Mouse (Mus musculus) kidney, postnatal 4 days (tissue): ENCODE data around the gene Lrrc27.
A peak's percentile ranks its signal among the peaks of the same experiment; 100 is the strongest.

Experiments
- DNase-seq, 2 experiments: peaks; one replicate each; pipeline ENCODE4 v3.0.0; 2021; ENCODE audit warnings: mixed read lengths in 2 of 2

Lrrc27 gene

GRCm38 (mm10) chr7:139246931-139247880 is 34.4 kb downstream of the Lrrc27 start:
- DNase-seq, result peak; percentile 61 to 74

- peak; percentile 85 to 90 for DNase-seq
Observed at GRCm38 (mm10) chr7:139247881-139248614, 35.3 kb downstream of the Lrrc27 start, which contains the start of gene Pwwp2b. Gene Pwwp2b (plus strand): TSS chr7:139248482.

GRCm38 (mm10) chr7:139248615-139249405 is 36.0 kb downstream of the Lrrc27 start:
- DNase-seq, result peak; percentile 48 to 66

DNA sequence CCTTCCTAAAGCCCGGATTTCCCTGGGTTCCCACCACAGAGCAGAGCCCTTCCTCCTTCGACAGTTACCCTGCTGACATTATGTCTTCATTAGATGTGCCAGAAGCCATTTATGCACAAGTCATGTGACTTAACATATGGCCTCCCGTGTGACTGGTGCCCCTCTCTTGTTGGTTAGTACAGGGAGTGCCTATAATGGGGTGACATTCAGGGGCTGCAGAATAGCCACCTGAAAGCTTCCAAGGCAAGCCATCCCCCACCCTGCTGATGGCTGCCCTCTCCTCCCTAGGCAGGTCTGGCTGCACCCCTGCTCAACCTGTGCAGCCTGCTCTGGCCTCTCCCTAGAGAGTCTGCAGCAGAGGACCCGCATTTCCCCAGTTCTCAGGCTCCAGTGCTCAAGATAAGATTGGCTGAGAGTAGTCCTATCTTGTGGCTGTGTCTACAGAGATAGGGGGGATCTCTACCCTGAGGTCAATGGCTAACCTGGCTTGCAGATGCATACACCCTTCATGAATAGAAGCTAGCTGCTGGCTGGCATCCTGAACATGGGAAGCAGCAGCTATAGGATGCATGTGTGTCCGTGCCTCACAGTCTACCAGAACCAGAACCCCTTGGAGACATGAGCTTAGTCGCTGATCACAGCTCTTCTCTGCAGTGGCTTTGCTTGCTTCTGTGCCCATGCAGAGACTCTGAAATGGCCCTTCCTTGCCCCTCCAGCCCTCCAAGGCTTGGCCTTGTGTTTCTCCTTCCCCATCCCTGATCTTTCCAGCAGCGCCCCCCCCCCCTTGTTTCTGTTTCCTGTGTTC is 36.8 kb downstream of the Lrrc27 start:
- peak in 1 of 2 experiments; percentile 12 for DNase-seq

DNA sequence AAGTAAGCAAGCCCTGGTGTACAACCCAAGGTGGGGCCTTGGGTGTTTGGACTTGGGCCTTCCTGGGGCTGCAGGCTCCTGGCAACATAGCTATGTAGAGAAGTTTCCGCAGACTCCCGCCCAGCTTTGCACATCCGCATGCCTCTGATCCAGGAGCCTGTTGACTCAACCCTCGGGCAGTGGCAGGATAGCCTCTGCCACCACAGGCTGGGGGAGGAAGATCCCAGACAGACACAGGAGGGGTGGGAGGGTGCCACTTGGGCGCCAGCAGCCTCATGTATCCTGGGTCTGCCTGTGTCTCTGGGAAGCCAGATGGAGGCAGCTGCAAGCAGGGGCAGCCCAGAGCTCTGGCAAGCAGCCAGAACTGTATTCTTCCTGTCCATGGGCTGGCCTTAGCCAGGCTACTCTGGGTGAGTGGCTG is 39.1 kb downstream of the Lrrc27 start:
- DNase-seq, result peak; percentile 78 to 87

DNA sequence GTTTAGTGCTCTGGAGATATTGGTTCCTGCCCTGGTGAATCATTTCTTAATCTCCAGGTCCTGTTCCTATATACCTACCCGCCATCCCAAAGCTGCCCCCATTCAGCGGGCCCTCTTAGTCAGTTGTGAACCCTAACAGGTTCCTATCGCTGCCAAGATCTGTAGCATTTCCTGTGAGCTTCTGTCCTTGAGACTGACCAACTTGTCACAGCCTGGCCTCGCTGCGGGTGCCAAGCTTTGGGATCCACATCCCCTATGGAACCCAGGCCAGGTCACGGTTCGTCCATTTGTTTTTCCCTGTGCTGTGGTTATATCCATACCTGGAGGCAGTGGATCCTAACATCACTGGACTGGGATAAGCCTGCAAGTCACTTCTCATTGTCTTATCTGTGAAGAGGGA is 39.8 kb downstream of the Lrrc27 start:
- no peak for DNase-seq

- DNase-seq, result peak in 1 of 2 experiments; percentile 35
Observed at GRCm38 (mm10) chr7:139252986-139253385, 40.2 kb downstream of the Lrrc27 start.

- DNase-seq, result no peak
Observed at GRCm38 (mm10) chr7:139253462-139253861, 40.7 kb downstream of the Lrrc27 start.

DNA sequence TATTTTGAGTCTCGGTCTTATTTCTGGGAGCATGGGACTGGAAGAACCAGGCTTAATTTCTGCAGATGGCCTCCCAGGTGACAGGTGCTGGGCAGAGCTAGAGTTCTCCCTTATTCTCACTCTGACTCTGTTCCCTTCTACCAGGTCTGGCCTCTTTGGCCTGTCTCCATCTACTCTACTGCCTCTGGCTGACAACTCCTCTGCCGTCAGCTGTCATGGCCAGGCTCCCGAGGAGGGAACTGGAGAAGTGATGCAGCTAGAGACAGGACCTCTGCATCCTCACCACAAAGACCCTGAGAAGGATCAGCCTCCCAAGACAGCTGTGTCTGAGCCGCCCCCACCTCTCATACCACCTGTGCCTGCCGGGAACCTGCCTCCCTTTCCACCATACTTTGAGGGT is 41.8 kb downstream of the Lrrc27 start:
- no peak for DNase-seq

DNA sequence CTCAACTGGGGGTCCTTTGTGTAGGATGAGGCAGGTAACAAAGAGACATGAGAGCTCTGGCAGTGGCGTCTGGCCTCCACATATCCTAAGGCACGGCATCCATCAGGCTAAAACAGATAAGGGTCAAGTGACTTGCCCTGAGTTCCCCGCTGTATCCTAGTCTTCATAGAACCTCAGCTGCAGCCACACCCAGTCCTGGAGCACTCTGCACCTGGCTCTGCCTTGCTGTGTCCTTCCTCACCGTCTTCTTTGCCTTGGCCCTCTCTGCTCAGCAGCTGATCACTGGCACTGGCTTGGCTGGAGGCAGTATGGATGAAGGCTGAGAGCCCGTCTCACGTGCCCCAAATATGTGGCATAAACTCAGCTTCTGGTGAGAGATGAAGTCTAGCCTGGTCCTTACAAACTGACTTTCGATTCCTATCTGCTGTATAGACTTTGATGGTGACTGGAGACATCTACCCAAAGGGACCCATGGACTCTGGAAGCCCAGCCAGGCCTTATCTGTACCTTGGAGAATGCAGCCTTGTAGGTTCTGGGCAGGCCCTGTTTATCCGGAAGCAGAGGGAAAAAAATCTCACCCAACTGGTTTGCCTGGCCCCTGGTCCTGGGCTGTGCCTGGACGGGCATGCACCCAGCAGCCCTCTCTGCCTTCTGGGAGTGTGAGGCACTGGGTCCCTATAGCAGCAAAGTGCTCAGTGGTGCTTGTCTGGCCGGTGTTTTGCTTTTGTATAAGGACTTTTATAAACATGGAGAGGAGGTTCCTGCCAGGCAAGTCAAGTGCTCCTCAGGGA is 45.2 kb downstream of the Lrrc27 start:
- peak; percentile 56 to 74 for DNase-seq

GRCm38 (mm10) chr7:139264337-139264736 is 51.5 kb downstream of the Lrrc27 start:
- DNase-seq, result peak in 1 of 2 experiments; percentile 29

- DNase-seq, result no peak
Observed at GRCm38 (mm10) chr7:139265634-139266033, 52.8 kb downstream of the Lrrc27 start.

- no peak for DNase-seq
Observed at GRCm38 (mm10) chr7:139266431-139266830, 53.6 kb downstream of the Lrrc27 start.

DNA sequence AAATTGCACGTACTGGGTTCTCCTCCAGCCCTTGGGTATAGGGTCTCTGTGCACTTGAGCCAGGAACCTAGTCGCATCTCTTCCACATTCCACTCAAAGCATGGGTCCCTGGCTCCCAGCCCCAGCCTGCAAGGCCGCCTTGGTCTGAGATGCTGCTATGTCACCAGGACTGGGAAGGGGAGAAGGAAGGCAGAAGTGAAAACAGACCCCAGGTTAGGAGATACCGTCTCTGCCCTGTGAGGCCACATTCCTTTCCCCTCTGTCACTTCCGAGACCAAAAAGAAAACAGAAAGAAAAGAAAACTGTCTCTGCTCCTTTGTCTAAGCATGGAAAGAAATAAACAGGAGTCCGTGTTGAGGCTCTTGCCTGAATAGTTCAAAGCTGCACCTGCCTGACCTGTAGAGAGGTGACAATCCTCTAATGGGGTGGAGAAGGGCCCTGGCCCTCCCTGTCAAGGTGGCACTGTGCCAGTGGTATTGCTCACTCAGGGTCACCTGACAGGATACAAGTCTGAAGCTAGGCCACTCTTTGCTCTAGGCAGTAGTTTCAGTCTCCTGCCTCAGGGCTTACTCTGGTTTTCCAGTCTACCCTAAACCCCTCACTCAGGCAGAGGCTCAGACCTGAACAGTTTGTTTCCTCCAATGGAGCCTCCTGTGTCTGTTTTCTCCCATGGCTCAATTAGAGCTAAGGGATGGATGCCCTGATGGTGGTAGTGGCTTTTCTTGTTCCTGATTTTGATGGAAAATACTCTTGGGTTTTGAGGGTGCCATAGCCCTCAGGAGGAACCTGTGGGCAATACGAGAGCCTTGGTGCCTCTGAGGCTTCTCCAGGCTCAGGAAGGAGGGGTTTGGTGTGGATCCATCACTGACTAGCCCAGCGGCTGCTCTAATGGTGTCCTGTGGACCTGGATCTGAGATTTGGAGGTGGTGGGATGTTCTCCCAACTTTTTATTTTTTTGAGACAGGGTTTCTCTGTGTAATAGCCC is 54.4 kb downstream of the Lrrc27 start:
- DNase-seq, result peak in 1 of 2 experiments; percentile 38

GRCm38 (mm10) chr7:139270738-139271137 is 58.0 kb downstream of the Lrrc27 start:
- DNase-seq, result no peak

DNA sequence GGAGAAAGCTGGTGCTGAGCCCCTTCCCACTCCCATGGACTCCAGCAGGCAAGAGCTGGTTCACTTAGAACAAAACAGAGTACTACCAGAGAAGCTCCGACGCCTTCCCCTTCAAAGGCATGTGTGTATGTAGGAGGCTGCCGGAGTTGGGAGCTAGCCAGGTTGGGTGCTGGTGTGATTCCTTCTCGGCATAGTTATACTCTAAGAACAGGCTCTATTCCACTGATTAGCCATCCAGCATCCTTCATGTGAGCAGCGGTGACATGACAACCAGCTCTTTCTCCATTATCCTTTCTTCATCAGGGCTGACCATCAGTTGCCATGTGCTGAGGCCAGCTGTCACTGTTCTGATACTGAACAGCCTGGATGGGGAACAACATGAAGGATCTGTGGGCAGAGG is 59.1 kb downstream of the Lrrc27 start:
- DNase-seq, result no peak

- peak in 1 of 2 experiments; percentile 47 for DNase-seq
Observed at GRCm38 (mm10) chr7:139272639-139273396, 60.0 kb downstream of the Lrrc27 start.

DNA sequence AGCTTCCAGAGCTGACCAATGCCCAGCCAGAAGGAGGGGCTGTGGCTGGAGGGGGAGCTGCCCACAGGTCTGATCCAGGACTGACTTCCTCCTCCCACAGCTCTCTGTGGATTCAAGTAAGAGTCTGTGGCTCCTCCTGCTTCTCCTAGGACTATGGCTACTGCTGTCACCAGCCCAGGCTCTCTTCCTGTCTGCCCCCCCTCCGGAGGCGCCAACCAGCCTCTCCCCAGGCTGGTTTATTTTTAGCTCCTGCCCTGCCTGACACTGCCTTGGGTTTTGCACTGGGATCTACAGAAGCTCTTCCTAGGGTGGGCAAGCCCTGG is 60.6 kb downstream of the Lrrc27 start:
- peak; percentile 55 to 75 for DNase-seq

GRCm38 (mm10) chr7:139275586-139275985 is 62.8 kb downstream of the Lrrc27 start:
- no peak for DNase-seq
